Mouse (Mus musculus) stomach, embryonic 15.5 days (tissue): ENCODE measurements around the gene Shc3. TPM values are rescaled to one million over a fixed set of nuclear protein-coding genes. Genes with fewer than 3 reads are reported as not detected.

Experiments used
- ATAC-seq: fragments of 200-750 bp; cut with Nextera tagmentation; 2 replicates; pipeline ENCODE4 v1.8.0; 2017; ENCODE audit warnings: low read depth, moderate number of reproducible peaks, moderate TSS enrichment; ENCODE audit not compliant: insufficient read depth, low FRiP score
- H3K27ac ChIP-seq: fragments of 300-500 bp; sonication (generic); 2 replicates; pipeline ENCODE4 v1.5.1; 2015; ENCODE audit warnings: mild to moderate bottlenecking, inconsistent platforms
- H3K27me3 ChIP-seq: fragments of 300-500 bp; sonication (generic); replicated peaks from 2 replicates; pipeline ENCODE4 v1.6.1; 2015; ENCODE audit warnings: inconsistent platforms
- H3K36me3 ChIP-seq: fragments of 300-500 bp; sonication (generic); 2 replicates; pipeline ENCODE4 v1.6.1; 2015; ENCODE audit warnings: inconsistent platforms
- H3K4me1 ChIP-seq: fragments of 300-500 bp; sonication (generic); 2 replicates; pipeline ENCODE4 v1.6.1; 2015; ENCODE audit warnings: inconsistent platforms
- H3K4me2 ChIP-seq: fragments of 300-500 bp; sonication (generic); 2 replicates; pipeline ENCODE4 v1.6.1; 2015; ENCODE audit warnings: mild to moderate bottlenecking, inconsistent platforms
- H3K4me3 ChIP-seq: fragments of 300-500 bp; sonication (generic); replicated peaks from 2 replicates; pipeline ENCODE4 v1.5.1; 2015; ENCODE audit warnings: inconsistent platforms
- H3K9ac ChIP-seq: fragments of 300-500 bp; sonication (generic); 2 replicates; pipeline ENCODE4 v1.6.1; 2015; ENCODE audit warnings: inconsistent platforms
- H3K9me3 ChIP-seq: fragments of 300-500 bp; sonication (generic); 2 replicates; pipeline ENCODE4 v1.6.1; 2016; ENCODE audit warnings: inconsistent platforms
- WGBS: fragments of 180-500 bp; shearing (Covaris S2); methylation state at CpG from one replicate; pipeline ENCODE4 v1.1.7; 2015; 5-methylcytosine and 5-hydroxymethylcytosine counted together
- polyA plus RNA-seq: library from polyadenylated mRNA; unstranded; fragments of >200 nt; fragmentation: Nextera tagmentation; extraction: Ambion mirVana; gene quantifications from 2 replicates; pipeline ENCODE4 v1.2.1, GENCODE M21; 2015

Shc3 gene
- polyA plus RNA-seq, 1 experiment from 2014 or later = 0.35 TPM

GRCm38 (mm10) chr13:51390398-51390797 lies 178.8 kb downstream of the Shc3 start:
- Histone ChIP-seq H3K9ac (no peak overlapping the region), H3K4me2 (no peak overlapping the region), H3K4me3 (no peak overlapping the region), H3K27ac (no peak overlapping the region; the same call in 1 of the 2 replicates), H3K27me3 (no peaks in the 10 kb centered on the region), H3K4me1 (no peaks in the 10 kb centered on the region), H3K36me3 (no peaks in the 10 kb centered on the region), H3K9me3 (no peaks in the 10 kb centered on the region)
- ATAC-seq = no peak; the same call in 1 of the 2 replicates
- 38% methylated on average over 4 of the region's 4 CpGs for WGBS

GRCm38 (mm10) chr13:51387908-51388307 lies 181.3 kb downstream of the Shc3 start:
- Histone ChIP-seq H3K4me2 (no peak overlapping the region), H3K27ac (no peak overlapping the region), H3K4me1 (no peaks in the 10 kb centered on the region), H3K27me3 (no peaks in the 10 kb centered on the region), H3K4me3 (no peak overlapping the region), H3K9ac (no peak overlapping the region), H3K36me3 (no peaks in the 10 kb centered on the region), H3K9me3 (no peaks in the 10 kb centered on the region)
- 54% methylated on average over 4 of the region's 4 CpGs for WGBS
- no peak for ATAC-seq

GRCm38 (mm10) chr13:51384899-51385298 lies 184.3 kb downstream of the Shc3 start:
- H3K9me3 ChIP-seq = no peaks in the 10 kb centered on the region
- H3K27ac ChIP-seq = no peak overlapping the region
- H3K4me1 ChIP-seq = no peaks in the 10 kb centered on the region
- no peak overlapping the region for H3K9ac ChIP-seq
- no peak for ATAC-seq
- no peak overlapping the region for H3K4me3 ChIP-seq
- 66% methylated on average over 2 of the region's 2 CpGs for WGBS
- no peaks in the 10 kb centered on the region for H3K36me3 ChIP-seq
- H3K27me3 ChIP-seq = no peaks in the 10 kb centered on the region
- H3K4me2 ChIP-seq = no peak overlapping the region

- Histone ChIP-seq H3K36me3 (no peaks in the 10 kb centered on the region), H3K4me1 (peaks cover 14% of the 10 kb centered on the region; the same call in 1 of the 2 replicates), H3K4me2 (no peak overlapping the region), H3K27me3 (no peaks in the 10 kb centered on the region), H3K9me3 (no peaks in the 10 kb centered on the region), H3K4me3 (no peak overlapping the region), H3K9ac (no peak overlapping the region), H3K27ac (no peak overlapping the region)
- no peak for ATAC-seq
- WGBS = 86% methylated on average over 6 of the region's 6 CpGs
Measured at GRCm38 (mm10) chr13:51381498-51381897, 187.7 kb downstream of the Shc3 start.

Other genes starting within 250 kb of the Shc3 start
- gene S1pr3, start 160.8 kb downstream of the Shc3 start, polyA plus RNA-seq = 37.7 and 43.4 TPM in 2 replicates
- gene Cks2, start 75.8 kb upstream of the Shc3 start, polyA plus RNA-seq = 304 and 342 TPM in 2 replicates
- gene Secisbp2, start 82.3 kb upstream of the Shc3 start, polyA plus RNA-seq = 27.1 and 27.3 TPM in 2 replicates
- 8.4 and 10.2 TPM in 2 replicates for gene Sema4d, start 224.3 kb upstream of the Shc3 start, polyA plus RNA-seq